Mouse (Mus musculus) brain, embryonic 14.5 days (tissue): ENCODE measurements around the gene Hexb.

Experiments used
- CTCF ChIP-seq: fragments of 200-500 bp; IDR thresholded peaks from 2 replicates; pipeline ENCODE4 v1.5.1; 2012; ENCODE audit warnings: inconsistent platforms, mild to moderate bottlenecking, moderate library complexity, borderline replicate concordance; ENCODE audit not compliant: insufficient read depth, insufficient read length; ENCODE audit errors: extremely low read depth
- POLR2A ChIP-seq: fragments of 200-500 bp; IDR thresholded peaks from 2 replicates; pipeline ENCODE4 v1.6.1; 2012; ENCODE audit warnings: mild to moderate bottlenecking, inconsistent platforms, borderline replicate concordance; ENCODE audit not compliant: poor library complexity, insufficient read depth, insufficient read length, severe bottlenecking; ENCODE audit errors: extremely low read depth

DNA sequence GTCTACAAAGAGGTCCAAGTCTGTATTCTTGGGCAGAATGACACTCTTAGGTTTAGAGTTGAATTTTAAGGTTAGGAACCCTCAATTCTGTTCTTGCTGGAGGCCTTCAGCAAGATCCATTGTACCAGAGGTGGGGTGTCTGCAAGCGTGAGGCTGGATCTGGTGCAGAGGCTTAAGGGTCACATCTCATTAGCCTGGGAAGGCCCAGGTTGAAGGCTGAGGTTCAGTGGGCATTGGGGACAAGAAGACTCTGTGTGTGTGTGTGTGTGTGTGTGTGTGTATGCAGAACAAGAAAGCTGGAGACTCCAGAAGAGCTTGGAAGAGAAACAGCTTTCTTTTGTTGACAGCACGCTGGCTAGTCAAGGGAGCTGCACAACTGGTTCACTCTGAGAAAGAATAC lies 7.9 kb upstream of the Hexb start:
- TF ChIP-seq CTCF: no peak
- TF ChIP-seq POLR2A: no peak
